Mouse (Mus musculus) skeletal muscle tissue, adult 2 months (tissue): ENCODE data around the gene Srp68.

ENCODE experiments used
- DNase-seq: peaks from one replicate; pipeline ENCODE4 v3.0.0-alpha.2; 2012; ENCODE audit warnings: low read depth, low spot score

Srp68 gene

DNA sequence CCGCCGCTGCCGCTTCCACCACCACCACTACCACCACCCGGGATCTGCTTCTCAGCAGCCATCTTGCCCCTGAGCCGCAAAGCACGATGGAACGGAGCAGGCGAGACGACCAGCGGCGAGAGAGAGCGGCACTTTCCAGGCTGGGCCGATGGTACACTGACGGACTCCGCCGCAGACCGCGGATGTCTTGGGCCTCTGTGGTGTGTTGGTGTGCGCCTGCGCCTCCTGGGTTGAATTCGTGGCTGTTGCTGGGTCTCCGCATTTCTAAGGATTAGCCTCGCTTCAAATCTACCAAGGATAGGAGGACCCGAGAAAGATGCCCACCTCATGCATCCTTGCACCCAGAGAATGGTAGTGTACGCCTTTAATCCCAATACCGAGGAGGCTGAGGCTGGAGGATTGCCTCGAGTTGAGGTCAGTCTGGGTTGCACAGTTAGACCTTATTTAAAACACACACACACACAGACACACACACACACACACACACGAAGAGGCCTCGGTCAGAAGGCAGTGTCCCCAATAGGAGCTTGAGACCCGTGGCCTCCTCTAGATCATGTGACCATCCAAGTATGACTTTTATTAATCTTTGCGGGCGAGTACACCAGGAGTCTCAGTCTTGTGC lies at the start of gene Srp68:
Srp68 (minus strand) TSS at position 173 of the 622 bp plus-strand sequence.
- DNase-seq, result peak; percentile 88

DNA sequence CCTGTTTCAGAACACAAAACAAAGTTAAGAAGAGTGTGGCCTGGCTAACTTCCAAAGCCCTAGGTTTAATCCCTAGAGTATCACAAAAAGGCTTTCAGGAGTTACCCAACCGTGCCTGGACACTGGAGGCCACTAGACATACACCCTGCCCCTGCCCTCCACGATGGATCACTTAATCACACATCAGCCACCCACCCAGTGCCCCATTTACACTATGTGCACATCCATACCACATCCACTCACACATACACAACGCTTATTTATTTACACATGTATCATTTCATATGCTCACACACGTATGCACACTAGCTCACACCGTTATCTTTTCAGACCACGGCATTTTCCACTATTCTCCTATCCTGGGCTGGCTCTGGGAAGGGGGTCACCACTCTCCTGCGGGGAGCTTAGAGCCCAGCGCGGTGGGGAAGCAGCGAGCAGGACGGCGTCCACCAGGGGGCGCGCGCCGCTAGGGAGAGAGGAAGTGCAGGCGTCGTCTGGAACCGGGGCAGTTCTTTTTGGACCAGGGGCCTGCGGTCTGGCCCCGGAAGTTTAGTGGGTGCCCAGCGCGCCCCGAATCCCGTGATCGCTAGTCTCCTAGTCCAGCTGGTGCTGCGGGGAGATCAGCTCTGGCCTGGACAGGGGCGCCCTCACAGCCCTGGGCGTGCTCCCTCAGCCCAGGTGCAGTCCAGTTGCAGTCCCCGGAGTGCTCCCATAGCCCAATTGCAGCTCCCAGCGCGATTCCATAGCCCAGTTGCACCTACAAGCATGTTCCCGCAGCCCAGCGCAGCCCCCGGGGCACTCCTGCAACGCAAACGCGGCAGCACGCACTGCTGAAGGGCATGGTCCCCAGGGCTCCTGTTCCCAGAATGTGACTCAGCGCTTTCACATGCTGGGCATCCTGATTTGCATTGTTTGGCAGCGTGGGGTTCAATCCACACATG lies 45.0 kb upstream of the Srp68 start:
- peak; percentile 73 for DNase-seq

DNA sequence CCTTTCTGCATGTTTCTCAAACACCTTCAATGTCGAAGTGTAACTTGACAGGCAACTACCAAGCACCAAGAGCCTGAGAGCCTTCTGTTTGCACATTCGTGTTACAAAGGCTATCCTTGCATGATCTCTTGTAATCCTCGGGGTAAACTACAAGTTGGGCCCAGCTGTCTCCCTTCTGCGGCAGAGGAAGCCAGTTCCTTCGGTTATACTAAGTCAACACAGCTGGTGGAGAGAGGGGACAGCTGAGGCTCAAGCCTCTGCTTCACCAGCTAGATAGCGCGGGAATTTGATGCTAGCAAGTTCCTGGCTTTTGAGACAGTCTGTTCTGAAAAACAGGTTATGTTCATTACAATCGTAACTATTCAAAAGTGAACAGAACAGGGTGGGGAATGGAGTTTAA lies 38.3 kb upstream of the Srp68 start:
- DNase-seq, result no peak

DNA sequence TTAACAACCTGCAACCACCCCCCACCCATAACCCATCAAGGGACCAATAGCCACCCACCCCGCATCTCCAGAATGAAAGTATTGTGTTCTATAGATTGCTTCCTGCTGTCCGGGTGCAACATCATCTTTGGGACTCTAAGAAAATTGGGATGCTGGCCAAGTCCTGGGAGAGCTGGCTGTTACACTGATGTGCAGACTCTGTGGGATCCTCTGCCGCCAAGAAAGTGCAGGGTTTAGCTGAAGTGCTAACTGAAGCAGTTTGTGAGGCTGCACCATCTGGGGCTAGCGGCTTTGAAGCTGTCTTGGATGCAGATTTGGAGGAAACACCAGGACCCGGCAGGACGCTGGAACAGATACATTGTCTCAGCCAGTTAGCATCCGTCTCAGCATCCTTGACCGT lies 37.2 kb upstream of the Srp68 start:
- DNase-seq, result peak; percentile 32

DNA sequence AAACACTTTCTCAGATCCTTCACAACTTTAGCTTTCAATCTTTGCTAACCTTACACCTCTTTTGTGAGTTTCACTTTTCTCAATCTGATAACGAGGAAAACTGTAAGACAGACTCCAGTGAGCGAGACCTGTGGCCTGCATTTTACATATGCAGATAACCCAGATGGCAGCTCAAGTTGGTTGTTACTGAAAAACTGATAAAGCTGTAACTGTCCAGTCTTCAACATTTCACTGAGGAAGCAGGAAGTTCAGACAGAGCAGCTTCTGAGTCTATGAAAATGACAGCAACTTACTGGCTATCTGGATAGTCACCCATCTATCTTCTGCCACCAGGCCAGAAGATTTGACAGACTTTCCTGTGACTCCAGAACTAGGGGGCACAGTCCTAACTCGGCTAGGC lies 35.6 kb upstream of the Srp68 start:
- no peak for DNase-seq

DNA sequence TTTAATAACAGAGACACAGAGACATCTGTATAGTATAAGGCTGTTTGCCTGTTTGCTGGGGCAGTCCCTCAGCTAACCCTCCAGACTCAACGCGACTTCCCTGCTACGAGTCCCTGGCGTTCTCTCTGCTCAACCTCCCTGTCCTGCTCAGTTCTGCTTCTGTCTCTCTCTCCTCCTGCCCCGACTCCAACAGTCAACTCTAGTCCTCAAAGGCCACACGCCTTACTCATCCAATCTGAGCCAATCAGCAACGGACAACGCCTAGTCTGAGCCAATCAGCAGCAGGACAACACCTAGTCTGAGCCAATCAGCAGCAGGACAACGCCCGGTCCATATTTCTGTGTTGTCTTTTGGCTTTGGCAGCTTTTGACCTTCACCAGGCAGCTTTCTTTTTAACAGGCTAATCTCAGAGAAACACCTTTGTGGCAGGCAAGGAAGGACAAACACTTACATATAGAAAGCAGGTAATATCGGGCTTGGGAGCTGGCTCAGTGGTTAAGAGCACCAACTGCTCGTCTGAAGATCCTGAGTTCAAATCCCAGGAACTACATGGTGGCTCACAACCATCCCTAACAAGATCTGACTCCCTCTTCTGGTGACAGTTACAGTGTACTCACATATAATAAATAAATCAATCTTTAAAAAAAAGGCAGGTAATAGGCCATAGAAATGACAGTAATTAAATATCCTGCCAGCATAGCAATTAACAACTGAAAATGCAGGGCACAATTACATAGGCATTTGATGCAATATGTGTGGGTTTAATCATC lies 33.9 kb upstream of the Srp68 start:
- peak; percentile 65 for DNase-seq

DNA sequence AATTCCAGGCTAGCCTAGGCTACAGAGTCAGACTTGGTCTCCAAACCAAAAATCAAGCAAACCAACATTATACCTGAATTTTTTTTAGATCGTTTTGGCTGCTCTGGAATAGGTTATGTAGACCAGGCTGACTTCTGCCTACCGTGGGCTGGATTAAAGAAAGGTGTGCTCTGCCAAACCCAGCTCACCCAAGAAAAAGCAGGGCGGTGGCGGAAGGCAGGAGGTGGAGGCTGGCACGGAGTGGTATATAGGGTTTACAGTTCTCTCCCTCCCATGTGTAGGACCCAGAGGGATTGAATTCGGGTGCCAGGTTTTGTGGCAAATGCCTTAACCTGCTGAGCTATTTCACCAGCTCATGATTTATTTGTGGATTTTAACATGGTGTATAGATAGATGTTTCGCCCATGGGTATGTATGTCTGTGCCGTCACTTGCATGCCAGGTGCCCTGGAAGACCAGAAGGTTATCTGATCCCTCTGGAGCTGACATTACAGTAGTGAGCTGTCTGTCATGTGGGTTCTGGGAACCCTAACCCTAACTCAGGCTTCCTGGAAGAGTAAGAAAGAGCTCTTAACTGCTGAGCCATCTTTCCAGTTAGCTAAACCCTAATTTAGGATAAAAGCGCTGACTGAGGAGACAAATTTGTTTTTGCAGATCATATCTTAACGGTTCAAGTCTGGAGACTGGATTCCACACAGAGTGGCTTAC lies 33.2 kb upstream of the Srp68 start, which contains the start of gene Exoc7:
Exoc7 (minus strand) TSS at position 215 of the 707 bp plus-strand sequence.
- peak; percentile 74 for DNase-seq

DNA sequence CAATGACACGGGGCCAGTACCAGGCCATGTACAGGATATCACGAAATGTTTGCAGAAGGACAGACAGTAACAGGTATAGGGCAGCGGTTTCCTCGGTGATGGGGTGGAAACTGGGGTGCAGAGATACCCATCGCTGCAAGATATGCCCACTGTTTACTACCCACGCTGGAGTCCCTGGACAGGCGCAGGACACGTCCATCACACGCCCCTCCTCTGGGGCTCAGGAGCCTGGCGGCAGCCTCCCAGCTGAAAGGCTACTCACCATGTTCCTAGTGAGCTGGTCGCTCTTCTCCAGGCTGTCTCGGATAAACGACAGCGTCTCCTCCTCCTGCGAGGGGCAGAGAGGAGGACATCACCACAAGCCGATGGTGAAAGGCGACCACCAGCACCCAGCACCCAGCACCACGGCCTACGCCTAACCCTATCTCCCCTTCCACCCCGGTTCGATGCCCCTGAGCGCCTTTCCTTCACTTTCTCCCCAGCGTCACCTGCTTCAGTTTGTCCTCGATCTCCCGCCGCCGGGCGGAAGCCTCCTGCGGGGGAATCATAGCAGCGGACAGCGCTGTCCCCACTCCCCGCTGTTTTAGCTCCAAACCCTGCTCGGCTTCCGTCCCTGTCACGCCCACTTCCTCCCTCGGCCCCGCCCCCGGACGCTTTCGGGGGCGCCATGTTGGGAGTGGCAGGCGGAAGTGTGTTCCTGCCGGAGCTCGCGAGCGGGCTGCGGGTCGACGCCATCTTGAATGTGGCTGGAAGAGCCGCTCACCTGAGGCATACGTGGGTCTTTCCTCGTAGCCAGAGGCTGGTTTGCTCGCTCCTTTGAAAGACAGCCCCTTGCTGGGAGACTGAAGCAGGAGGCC lies 32.3 kb upstream of the Srp68 start:
- peak; percentile 90 for DNase-seq

DNA sequence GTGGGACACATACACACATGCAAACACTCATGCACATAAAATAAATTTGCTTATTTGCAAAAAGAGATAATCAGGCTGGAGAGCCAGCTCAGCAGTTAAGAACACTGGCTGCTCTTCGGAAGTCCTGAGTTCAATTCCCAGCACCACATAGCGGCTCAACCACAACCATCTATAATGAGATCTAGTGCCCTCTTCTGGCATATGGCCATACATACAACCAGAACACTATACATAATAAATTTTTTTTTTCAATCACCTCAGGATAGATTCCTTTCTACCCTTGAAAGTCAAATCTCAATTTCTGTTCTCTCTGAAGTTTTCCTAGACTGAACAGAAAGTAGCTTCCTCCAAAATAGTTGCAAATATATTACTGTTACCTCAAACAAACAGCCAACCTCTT lies 31.4 kb upstream of the Srp68 start:
- DNase-seq, result no peak

DNA sequence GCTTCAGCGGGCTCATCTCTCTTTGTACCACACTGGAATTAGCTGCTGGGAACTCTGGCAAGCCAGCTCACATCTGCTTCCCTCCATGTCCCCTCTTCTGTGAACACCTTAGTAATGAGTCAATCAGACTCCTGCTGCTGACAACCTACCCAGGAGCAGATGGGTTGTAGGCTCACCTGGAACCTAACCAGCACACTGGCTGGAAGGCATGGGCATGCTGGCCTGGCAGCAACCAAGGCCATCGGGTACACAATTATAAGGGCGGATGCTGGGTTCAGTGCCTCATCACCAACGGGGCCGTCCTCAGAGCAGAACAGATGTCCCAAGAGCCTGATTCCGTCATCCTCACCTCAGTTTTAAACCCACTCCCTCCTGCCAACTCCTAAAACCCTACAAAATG lies 24.6 kb upstream of the Srp68 start:
- DNase-seq, result no peak

DNA sequence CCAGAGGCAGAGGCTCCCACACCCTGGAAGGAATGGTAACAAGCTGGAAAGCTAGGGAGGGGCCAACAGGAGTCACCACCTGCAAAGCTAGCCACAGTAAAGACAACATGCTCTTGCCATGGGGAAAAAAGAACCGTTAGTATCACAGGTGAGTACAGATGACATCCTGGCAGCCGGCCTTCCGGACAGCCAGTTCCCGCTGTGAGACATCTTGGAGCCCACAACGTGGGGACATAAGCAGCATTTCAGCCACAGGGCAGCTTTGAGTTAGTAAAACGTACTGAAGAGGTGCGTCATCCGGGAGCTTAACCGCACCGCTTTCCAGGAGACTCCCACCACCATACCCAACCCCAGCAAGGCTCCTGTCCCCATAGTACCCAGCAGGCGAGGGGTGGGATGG lies 24.2 kb upstream of the Srp68 start:
- DNase-seq, result no peak

DNA sequence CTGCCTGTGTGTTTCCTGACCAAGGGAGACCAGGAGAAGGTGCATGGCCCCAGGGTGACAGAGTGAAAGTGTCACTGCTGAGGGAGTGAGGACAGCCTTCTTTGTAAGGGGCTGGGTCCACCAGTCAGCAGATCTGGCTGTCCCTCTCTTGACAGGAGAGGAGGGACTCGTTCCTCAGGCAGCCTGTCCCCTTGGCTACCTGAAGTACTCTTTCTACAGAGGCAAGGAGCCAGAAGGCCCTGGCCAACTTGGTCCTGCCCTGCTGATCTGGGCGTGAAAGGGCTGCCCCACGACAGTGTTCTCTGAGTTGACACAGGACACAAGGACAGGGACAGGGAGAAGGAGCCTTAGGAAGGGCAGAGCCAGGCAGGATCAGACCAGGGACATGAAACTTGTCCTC lies 23.0 kb upstream of the Srp68 start:
- no peak for DNase-seq

DNA sequence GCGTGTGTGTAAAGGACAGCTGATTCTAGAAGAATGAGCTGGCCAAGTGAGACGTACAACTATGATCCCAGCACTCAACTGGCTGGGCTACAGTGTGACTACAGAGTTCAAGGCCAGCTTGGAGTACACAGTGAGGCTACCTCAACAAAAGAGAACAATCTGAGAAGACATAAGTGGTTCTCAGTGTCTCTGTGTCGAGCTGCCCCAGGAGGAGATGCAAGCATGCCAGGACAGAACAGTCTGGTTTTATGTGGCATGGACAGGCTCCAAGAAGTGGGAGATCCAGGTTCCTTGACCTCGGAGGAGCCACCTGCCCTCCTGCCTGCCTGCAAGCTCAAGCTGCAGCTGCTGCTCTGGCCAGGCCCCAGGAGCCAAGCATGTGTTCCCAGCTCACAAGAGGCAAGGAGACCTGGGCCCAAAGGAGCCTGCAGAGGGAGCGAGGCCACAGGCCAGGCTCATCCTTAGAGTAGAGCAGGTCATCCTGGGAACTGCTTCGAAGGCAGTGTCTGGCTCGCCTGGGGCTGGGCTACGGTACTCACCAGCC lies 22.2 kb upstream of the Srp68 start:
- DNase-seq, result peak; percentile 81

DNA sequence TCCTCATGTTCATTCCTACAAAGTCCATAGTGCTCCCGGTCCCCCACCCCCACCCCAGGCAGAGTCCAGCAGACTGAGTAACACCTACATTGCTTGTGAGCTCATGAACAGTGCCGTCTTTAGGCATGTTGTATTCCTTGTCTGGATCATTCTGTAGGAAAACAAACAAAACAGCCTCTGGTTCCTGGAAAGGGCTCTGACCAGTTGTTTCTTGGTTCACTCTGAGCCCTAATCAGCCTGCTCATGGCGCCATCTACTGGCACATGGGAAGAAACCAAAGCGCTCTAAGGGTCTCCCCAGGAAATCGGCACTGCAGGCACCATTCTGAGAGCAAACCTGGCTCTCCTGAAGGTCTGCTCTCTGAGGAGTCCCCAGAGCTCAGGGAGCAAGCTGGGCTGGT lies 20.3 kb upstream of the Srp68 start:
- peak; percentile 35 for DNase-seq

DNA sequence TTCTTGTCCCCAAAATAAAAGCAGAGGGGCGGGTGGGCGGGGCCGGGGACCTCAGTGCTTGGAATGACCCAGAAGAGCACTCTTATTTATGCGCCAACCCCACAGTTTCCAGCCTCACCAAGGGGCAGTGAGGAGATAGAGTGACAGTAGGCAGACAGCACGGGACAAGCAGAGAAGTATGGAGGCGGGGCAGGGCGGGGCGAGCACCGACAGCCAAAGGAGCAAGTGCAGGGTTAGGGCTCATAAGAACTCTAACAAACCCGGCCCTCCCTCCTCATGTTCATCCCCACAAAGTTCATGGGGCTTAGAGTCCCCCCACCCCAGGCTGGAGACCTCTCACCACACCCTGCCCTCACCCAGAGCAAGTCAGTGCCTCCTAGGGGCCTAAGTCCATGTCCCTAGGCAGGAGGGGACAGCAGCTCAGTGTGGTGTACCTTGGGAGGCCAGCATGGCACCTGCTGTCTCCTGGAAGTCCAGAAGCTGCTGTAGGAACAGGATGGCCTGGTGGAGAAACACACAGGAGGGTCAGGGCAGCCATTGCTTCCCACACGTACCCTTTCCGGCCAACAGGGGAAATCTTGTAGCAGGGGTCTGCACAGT lies 19.6 kb upstream of the Srp68 start:
- no peak for DNase-seq

DNA sequence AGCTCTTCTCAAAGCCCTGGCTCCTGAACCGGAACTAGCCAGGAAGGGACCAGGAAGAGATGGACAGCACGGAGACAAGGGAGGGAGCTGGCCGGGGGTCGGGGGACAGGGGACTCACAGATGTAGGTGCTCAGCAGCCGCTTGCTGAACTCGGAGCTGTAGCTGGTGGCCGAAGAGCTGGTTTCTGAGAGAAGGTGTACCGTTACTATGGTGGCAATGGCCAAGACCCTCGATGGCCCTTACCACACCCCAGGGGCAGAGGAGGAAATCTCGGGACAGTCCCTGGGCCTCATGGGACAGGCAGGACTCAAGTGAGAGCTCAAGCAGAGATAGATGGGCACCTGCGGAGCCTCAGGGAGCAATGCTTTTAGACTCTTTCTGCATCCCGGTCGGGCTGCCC lies 18.4 kb upstream of the Srp68 start:
- no peak for DNase-seq

DNA sequence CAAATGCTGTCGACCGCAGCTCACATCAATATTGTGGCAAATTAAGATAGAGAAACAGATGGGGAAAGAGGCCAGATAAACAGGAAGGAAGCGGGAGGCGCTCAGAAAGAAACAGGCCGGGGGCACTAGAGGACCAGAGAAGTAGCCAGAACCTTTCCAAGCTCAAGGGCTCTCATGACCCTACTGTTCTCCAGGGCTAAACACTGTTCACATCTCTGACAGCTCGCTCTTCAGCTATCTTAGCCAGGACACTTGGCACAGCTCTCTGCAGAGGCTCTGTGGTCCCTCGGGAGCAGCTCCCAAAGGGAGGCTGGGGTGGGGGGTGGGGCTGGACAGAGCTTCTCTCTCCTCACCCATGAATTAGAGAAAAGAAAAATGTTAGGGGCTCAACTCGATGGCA lies 16.5 kb upstream of the Srp68 start:
- DNase-seq, result no peak

DNA sequence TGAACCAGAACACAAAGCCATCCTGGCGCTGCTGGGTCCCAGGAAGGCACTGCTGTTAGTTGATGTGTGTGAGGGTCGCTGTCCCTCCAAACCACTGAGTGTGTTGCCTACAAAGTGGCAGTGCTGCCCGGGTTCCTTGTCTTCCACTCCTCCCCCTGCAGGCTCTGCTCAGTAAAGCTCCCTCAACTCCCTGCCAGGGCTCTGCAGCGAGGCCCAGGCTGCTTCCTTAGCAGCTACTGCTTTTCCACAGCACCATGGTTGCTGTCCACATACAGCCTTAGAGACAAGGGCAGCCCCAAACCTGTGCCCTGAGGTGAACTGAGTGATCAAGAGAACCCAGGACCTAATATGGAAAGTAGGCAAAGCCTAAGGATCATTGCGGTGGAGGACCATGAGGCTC lies 13.3 kb upstream of the Srp68 start:
- no peak for DNase-seq

DNA sequence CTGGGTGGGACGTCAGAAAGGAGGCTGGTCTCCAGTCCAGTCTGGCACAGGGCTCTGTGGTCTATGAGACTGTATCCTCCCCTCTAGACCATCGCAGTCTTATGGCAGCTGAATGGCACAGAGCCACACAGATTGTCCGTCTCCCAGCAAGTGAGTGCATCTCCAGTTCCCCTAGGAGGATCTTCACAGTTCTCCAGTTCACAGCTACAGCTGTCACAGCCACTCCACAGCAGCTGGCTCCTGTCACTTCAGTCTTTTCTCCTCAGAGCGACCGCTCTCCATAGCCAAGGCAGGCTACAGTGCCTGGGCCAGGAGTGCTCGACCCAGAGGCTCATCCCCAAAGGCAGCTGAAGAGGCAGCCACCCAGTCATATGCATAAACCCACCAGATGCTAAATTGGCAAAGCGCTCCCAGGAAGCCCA lies 11.8 kb upstream of the Srp68 start:
- peak; percentile 69 for DNase-seq

DNA sequence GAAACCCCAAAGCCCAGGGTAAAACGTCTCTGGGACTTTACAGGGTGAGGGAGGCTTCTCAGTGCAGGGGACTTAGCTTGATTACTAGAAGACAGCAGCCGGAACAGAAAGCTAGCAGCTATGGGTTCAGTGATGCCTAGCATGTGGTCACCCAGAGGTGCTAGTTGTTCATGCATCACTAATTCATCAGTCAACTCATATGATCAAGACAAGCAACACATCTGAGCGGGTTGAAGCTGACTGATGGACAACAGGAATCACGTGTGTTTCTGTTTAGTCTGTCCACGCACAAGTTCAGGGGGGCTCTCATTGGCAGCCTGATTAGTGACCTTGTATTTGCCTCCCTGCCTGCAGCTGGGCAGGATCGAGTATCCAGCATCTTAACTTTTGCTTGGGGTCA lies 10.0 kb upstream of the Srp68 start:
- DNase-seq, result no peak
